Mouse (Mus musculus) inflammation-experienced regulatory T-cells (primary cell): ENCODE measurements around the gene Vmn1r120. TPM values are rescaled to one million over a fixed set of nuclear protein-coding genes. Genes with fewer than 3 reads are reported as not detected.

Experiments used
- polyA plus RNA-seq, 2 experiments: library from polyadenylated mRNA; unstranded; fragments of 100-300 nt; shearing (Covaris generic); gene quantifications; one replicate each; pipeline ENCODE4 v1.2.1; 2017

The Vmn1r120 gene
- not detected for polyA plus RNA-seq

DNA sequence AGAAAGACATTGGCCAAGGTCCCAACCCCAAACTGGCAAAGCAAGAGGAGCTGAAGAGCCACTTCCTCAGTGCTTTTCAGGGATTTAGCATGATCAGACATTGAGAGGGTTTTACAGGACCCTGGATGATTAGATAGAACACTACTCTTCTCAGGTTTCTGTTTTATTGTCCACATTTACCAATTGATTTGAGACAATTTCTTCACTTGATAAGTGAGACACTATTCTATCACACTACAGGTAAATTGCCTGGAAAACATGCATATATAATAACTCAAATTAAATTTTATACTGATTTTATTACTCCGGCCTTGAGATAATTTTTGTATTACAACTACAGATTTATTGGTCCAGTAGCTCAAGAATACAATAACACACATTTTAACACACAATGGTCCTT lies at the start of gene Vmn1r120:
TSS of gene Vmn1r120 (minus strand) at position 101 of the 400 bp plus-strand sequence.

GRCm38 (mm10) chr7:21098413-21098812 lies 44.8 kb upstream of the Vmn1r120 start, which contains the start of gene Vmn1r121:
TSS of gene Vmn1r121 (minus strand) at chr7:21098513.

GRCm38 (mm10) chr7:21012355-21012754 lies 41.2 kb downstream of the Vmn1r120 start, which contains the start of gene Vmn1r119:
TSS of gene Vmn1r119 (minus strand) at chr7:21012455.

Other genes with a start within 250 kb of the Vmn1r120 start
- not detected for gene Vmn1r114, start 241.6 kb downstream of the Vmn1r120 start, polyA plus RNA-seq
- gene Vmn1r115, start 208.8 kb downstream of the Vmn1r120 start, polyA plus RNA-seq = not detected
- gene Vmn1r116, start 181.5 kb downstream of the Vmn1r120 start, polyA plus RNA-seq = not detected
- under 1 TPM in 1 of 2 experiments, not detected in 1; 0.18 TPM for gene Vmn1r117, start 169.7 kb downstream of the Vmn1r120 start, polyA plus RNA-seq
- under 1 TPM in 1 of 2 experiments, not detected in 1; 0.49 TPM for gene Vmn1r118, start 141.4 kb downstream of the Vmn1r120 start, polyA plus RNA-seq
- under 1 TPM in 1 of 2 experiments, not detected in 1; 0.36 TPM for gene Vmn1r119, start 41.3 kb downstream of the Vmn1r120 start, polyA plus RNA-seq
- gene Vmn1r121, start 44.7 kb upstream of the Vmn1r120 start, polyA plus RNA-seq = not detected
- not detected for gene Vmn1r122, start 80.3 kb upstream of the Vmn1r120 start, polyA plus RNA-seq
- gene Vmn1r123, start 108.4 kb upstream of the Vmn1r120 start, polyA plus RNA-seq = not detected
- gene Gm5157, start 136.6 kb upstream of the Vmn1r120 start, polyA plus RNA-seq = not detected
- gene Vmn1r124, start 206.8 kb upstream of the Vmn1r120 start, polyA plus RNA-seq = not detected
- not detected for gene Vmn1r125, start 218.4 kb upstream of the Vmn1r120 start, polyA plus RNA-seq
- not detected for gene Vmn1r126, start 247.7 kb upstream of the Vmn1r120 start, polyA plus RNA-seq